Mouse (Mus musculus): ENCODE results near the gene Emg1. TPM values are rescaled to one million over a fixed set of nuclear protein-coding genes. Genes with fewer than 3 reads are reported as not detected.

Gene Emg1
- polyA plus RNA-seq, 1 experiment from 2014 or later, result 219 TPM

GRCm38 (mm10) chr6:124699962-124700610, 11.9 kb downstream of the Emg1 start:
- no peak overlapping the region for H3K4me3 ChIP-seq (ENCODE audit: low read length)
- peaks cover 8% of the 10 kb centered on the region for H3K4me1 ChIP-seq (ENCODE audit: insufficient read depth, low read length)
- no peaks in the 10 kb centered on the region for H3K9me3 ChIP-seq (ENCODE audit: low read length)
- no peak overlapping the region for H3K9ac ChIP-seq (replicated peaks; ENCODE audit: low read length)
- H3K4me2 ChIP-seq (replicated peaks; ENCODE audit: low read depth, low read length), result no peak overlapping the region
- no peaks in the 10 kb centered on the region for H3K27me3 ChIP-seq (ENCODE audit: insufficient read depth, low read length)
- peak overlapping the region; percentile 12; the same call in 1 of the 2 replicates for H3K27ac ChIP-seq (ENCODE audit: low read length)
- peak; percentile 21 for ATAC-seq (ENCODE audit: low FRiP score, low TSS enrichment)
- peaks cover 36% of the 10 kb centered on the region for H3K36me3 ChIP-seq (ENCODE audit: insufficient read depth, low read length)
- 61% methylated on average over 11 of the region's 11 CpGs for WGBS

- Histone ChIP-seq H3K27me3 (ENCODE audit: insufficient read depth, low read length) (no peaks in the 10 kb centered on the region), H3K4me1 (ENCODE audit: insufficient read depth, low read length) (peaks cover 14% of the 10 kb centered on the region), H3K4me2 (replicated peaks; ENCODE audit: low read depth, low read length) (no peak overlapping the region), H3K9ac (replicated peaks; ENCODE audit: low read length) (no peak overlapping the region), H3K4me3 (ENCODE audit: low read length) (no peak overlapping the region), H3K27ac (ENCODE audit: low read length) (no peak overlapping the region), H3K9me3 (ENCODE audit: low read length) (no peaks in the 10 kb centered on the region), H3K36me3 (ENCODE audit: insufficient read depth, low read length) (peaks cover 29% of the 10 kb centered on the region)
- ATAC-seq (ENCODE audit: low FRiP score, low TSS enrichment), result no peak
- 81% methylated on average over 4 of the region's 4 CpGs for WGBS
Observed at GRCm38 (mm10) chr6:124699366-124699765, 12.6 kb downstream of the Emg1 start.

GRCm38 (mm10) chr6:124698751-124699150, 13.2 kb downstream of the Emg1 start:
- 66% methylated on average over 6 of the region's 6 CpGs for WGBS
- Histone ChIP-seq H3K4me1 (ENCODE audit: insufficient read depth, low read length) (peaks cover 20% of the 10 kb centered on the region), H3K27ac (ENCODE audit: low read length) (no peak overlapping the region), H3K4me3 (ENCODE audit: low read length) (no peak overlapping the region), H3K27me3 (ENCODE audit: insufficient read depth, low read length) (no peaks in the 10 kb centered on the region), H3K9ac (replicated peaks; ENCODE audit: low read length) (no peak overlapping the region), H3K4me2 (replicated peaks; ENCODE audit: low read depth, low read length) (no peak overlapping the region), H3K36me3 (ENCODE audit: insufficient read depth, low read length) (peaks cover 24% of the 10 kb centered on the region), H3K9me3 (ENCODE audit: low read length) (no peaks in the 10 kb centered on the region)
- no peak for ATAC-seq (ENCODE audit: low FRiP score, low TSS enrichment)

- H3K9ac ChIP-seq (replicated peaks; ENCODE audit: low read length), result no peak overlapping the region
- WGBS, result 81% methylated on average over 7 of the region's 7 CpGs
- H3K9me3 ChIP-seq (ENCODE audit: low read length), result no peaks in the 10 kb centered on the region
- no peaks in the 10 kb centered on the region for H3K27me3 ChIP-seq (ENCODE audit: insufficient read depth, low read length)
- H3K27ac ChIP-seq (ENCODE audit: low read length), result no peak overlapping the region
- H3K4me1 ChIP-seq (ENCODE audit: insufficient read depth, low read length), result peaks cover 34% of the 10 kb centered on the region
- H3K4me2 ChIP-seq (replicated peaks; ENCODE audit: low read depth, low read length), result no peak overlapping the region
- no peak overlapping the region for H3K4me3 ChIP-seq (ENCODE audit: low read length)
- no peak for ATAC-seq (ENCODE audit: low FRiP score, low TSS enrichment)
- peaks cover 3% of the 10 kb centered on the region; the same call in 1 of the 2 replicates for H3K36me3 ChIP-seq (ENCODE audit: insufficient read depth, low read length)
Observed at GRCm38 (mm10) chr6:124696441-124697150, 15.4 kb downstream of the Emg1 start.

GRCm38 (mm10) chr6:124694166-124694955, 17.6 kb downstream of the Emg1 start:
- no peak overlapping the region for H3K4me3 ChIP-seq (ENCODE audit: low read length)
- no peaks in the 10 kb centered on the region for H3K9me3 ChIP-seq (ENCODE audit: low read length)
- peak overlapping the region; percentile 78 for H3K27ac ChIP-seq (ENCODE audit: low read length)
- peaks cover 25% of the 10 kb centered on the region for H3K4me1 ChIP-seq (ENCODE audit: insufficient read depth, low read length)
- no peaks in the 10 kb centered on the region for H3K36me3 ChIP-seq (ENCODE audit: insufficient read depth, low read length)
- H3K27me3 ChIP-seq (ENCODE audit: insufficient read depth, low read length), result no peaks in the 10 kb centered on the region
- peak; percentile 58 for ATAC-seq (ENCODE audit: low FRiP score, low TSS enrichment)
- peak overlapping the region; percentile 42 for H3K9ac ChIP-seq (replicated peaks; ENCODE audit: low read length)
- H3K4me2 ChIP-seq (replicated peaks; ENCODE audit: low read depth, low read length), result no peak overlapping the region; the same call in 1 of the 2 replicates
- 57% methylated on average over 15 of the region's 15 CpGs for WGBS

GRCm38 (mm10) chr6:124693243-124693981, 18.6 kb downstream of the Emg1 start:
- H3K9me3 ChIP-seq (ENCODE audit: low read length), result no peaks in the 10 kb centered on the region
- H3K4me3 ChIP-seq (ENCODE audit: low read length), result no peak overlapping the region
- no peaks in the 10 kb centered on the region for H3K27me3 ChIP-seq (ENCODE audit: insufficient read depth, low read length)
- peak; percentile 91 for ATAC-seq (ENCODE audit: low FRiP score, low TSS enrichment)
- H3K27ac ChIP-seq (ENCODE audit: low read length), result peak overlapping the region; percentile 78
- H3K4me2 ChIP-seq (replicated peaks; ENCODE audit: low read depth, low read length), result 0 out of 2 replicates have a peak overlapping the region, but pooled peaks have one; percentile 14
- 18% methylated on average over 15 of the region's 15 CpGs for WGBS
- H3K9ac ChIP-seq (replicated peaks; ENCODE audit: low read length), result peak overlapping the region; percentile 18
- H3K36me3 ChIP-seq (ENCODE audit: insufficient read depth, low read length), result no peaks in the 10 kb centered on the region
- H3K4me1 ChIP-seq (ENCODE audit: insufficient read depth, low read length), result peaks cover 25% of the 10 kb centered on the region

- H3K27me3 ChIP-seq (ENCODE audit: insufficient read depth, low read length), result no peaks in the 10 kb centered on the region
- 78% methylated on average over 3 of the region's 3 CpGs for WGBS
- ATAC-seq (ENCODE audit: low FRiP score, low TSS enrichment), result no peak
- no peak overlapping the region for H3K4me2 ChIP-seq (replicated peaks; ENCODE audit: low read depth, low read length)
- H3K9ac ChIP-seq (replicated peaks; ENCODE audit: low read length), result no peak overlapping the region
- H3K27ac ChIP-seq (ENCODE audit: low read length), result no peak overlapping the region
- H3K36me3 ChIP-seq (ENCODE audit: insufficient read depth, low read length), result no peaks in the 10 kb centered on the region
- H3K4me3 ChIP-seq (ENCODE audit: low read length), result no peak overlapping the region
- H3K9me3 ChIP-seq (ENCODE audit: low read length), result no peaks in the 10 kb centered on the region
- H3K4me1 ChIP-seq (ENCODE audit: insufficient read depth, low read length), result peaks cover 25% of the 10 kb centered on the region
Observed at GRCm38 (mm10) chr6:124690517-124690916, 21.5 kb downstream of the Emg1 start.

GRCm38 (mm10) chr6:124689011-124689410, 23.0 kb downstream of the Emg1 start:
- peaks cover 16% of the 10 kb centered on the region for H3K4me1 ChIP-seq (ENCODE audit: insufficient read depth, low read length)
- H3K27me3 ChIP-seq (ENCODE audit: insufficient read depth, low read length), result no peaks in the 10 kb centered on the region
- no peak overlapping the region for H3K4me3 ChIP-seq (ENCODE audit: low read length)
- H3K36me3 ChIP-seq (ENCODE audit: insufficient read depth, low read length), result no peaks in the 10 kb centered on the region
- H3K9ac ChIP-seq (replicated peaks; ENCODE audit: low read length), result no peak overlapping the region
- ATAC-seq (ENCODE audit: low FRiP score, low TSS enrichment), result no peak
- no peak overlapping the region for H3K4me2 ChIP-seq (replicated peaks; ENCODE audit: low read depth, low read length)
- H3K27ac ChIP-seq (ENCODE audit: low read length), result no peak overlapping the region
- 81% methylated on average over 3 of the region's 3 CpGs for WGBS
- no peaks in the 10 kb centered on the region for H3K9me3 ChIP-seq (ENCODE audit: low read length)

- Histone ChIP-seq H3K27me3 (ENCODE audit: insufficient read depth, low read length) (no peaks in the 10 kb centered on the region), H3K9me3 (ENCODE audit: low read length) (no peaks in the 10 kb centered on the region), H3K4me3 (ENCODE audit: low read length) (no peak overlapping the region), H3K27ac (ENCODE audit: low read length) (no peak overlapping the region), H3K9ac (replicated peaks; ENCODE audit: low read length) (no peak overlapping the region), H3K4me1 (ENCODE audit: insufficient read depth, low read length) (peaks cover 9% of the 10 kb centered on the region), H3K4me2 (replicated peaks; ENCODE audit: low read depth, low read length) (no peak overlapping the region), H3K36me3 (ENCODE audit: insufficient read depth, low read length) (no peaks in the 10 kb centered on the region)
- ATAC-seq (ENCODE audit: low FRiP score, low TSS enrichment), result no peak
- WGBS, result 81% methylated on average over 8 of the region's 8 CpGs
Observed at GRCm38 (mm10) chr6:124688151-124688758, 23.7 kb downstream of the Emg1 start.

All from kidney, embryonic 16.5 days (tissue).